Comparison of ENCODE assay signal across 12 mouse cellular contexts in genomic region chr15:99112843-99113395, GRCm38 (mm10). TPM values are rescaled to one million over a fixed set of nuclear protein-coding genes. Genes with fewer than 3 reads are reported as not detected.
A peak's percentile ranks its signal among the peaks of the same experiment; 100 is the strongest.
DNase-seq lines count a peak whose midpoint lies in the region; ATAC-seq and TF ChIP-seq lines count a peak whose summit lies in the region.
"Had no signal": no experiment of that assay in that cellular context is flagged by ENCODE, and none has a peak within 500 bp of the region (broad histone marks: within the 10 kb centered on the region; RNA-seq: fewer than 3 reads in every experiment).

No protein-coding gene starts in this region.

- H3K4me1 ChIP-seq in forebrain, embryonic 10.5 days, result peaks cover 9% of the 10 kb centered on the region; the same call in 1 of the 2 replicates
- no peaks in the 10 kb centered on the region for H3K4me1 ChIP-seq in forebrain, embryonic 16.5 days (replicated peaks; ENCODE audit: control insufficient read depth, insufficient read depth, low read length)
- peaks cover 14% of the 10 kb centered on the region for H3K4me1 ChIP-seq in kidney, embryonic 15.5 days
- H3K4me1 ChIP-seq in brown adipose tissue, adult 24 weeks (ENCODE audit: control insufficient read depth, insufficient read depth, insufficient read length, low read length), result no peaks in the 10 kb centered on the region
- peaks cover 0 to 8% of the 10 kb centered on the region in 2 experiments; a peak in 2 of 4 replicates for H3K4me1 ChIP-seq in liver, embryonic 14.5 days (replicated peaks; ENCODE audit: control insufficient read depth in 2 of 2, insufficient read depth in 2 of 2, low read length in 1 of 2)

- peak overlapping the region; percentile 34; the same call in 1 of the 2 replicates for H3K4me3 ChIP-seq in forebrain, embryonic 10.5 days
- no peak overlapping the region for H3K4me3 ChIP-seq in forebrain, embryonic 16.5 days (replicated peaks; ENCODE audit: low read length)
- peak overlapping the region; percentile 17; the same call in 1 of the 2 replicates for H3K4me3 ChIP-seq in kidney, embryonic 15.5 days (replicated peaks)
- peak overlapping the region; percentile 36; the same call in 1 of the 2 replicates for H3K4me3 ChIP-seq in brown adipose tissue, adult 24 weeks (ENCODE audit: insufficient read depth, low read depth, low read length)
- H3K4me3 ChIP-seq in liver, embryonic 14.5 days (ENCODE audit: insufficient read depth in 1 of 2, low read depth in 2 of 2, low read length in 2 of 2), result peak overlapping the region in 1 of 2 experiments; percentile 47; a peak in 2 of 4 replicates
- H3K4me3 ChIP-seq in layer of hippocampus, adult 2 months, result no peak overlapping the region

- no peak for DNase-seq in forebrain, embryonic 10.5 days (ENCODE audit: extremely low spot score, low spot score)
- DNase-seq in kidney, adult 8-10 months, result no peak
- DNase-seq in liver, embryonic 14.5 days (ENCODE audit: low read depth in 3 of 3, low spot score in 3 of 3), result no peak
- no peak for DNase-seq in layer of hippocampus, adult 2 months (ENCODE audit: low spot score in 2 of 2)
- no peak for DNase-seq in gastrocnemius, postnatal 25 days
- DNase-seq: right cerebral cortex, adult 18-20 months; thymus, adult 2 months had no signal

- no peaks in the 10 kb centered on the region for H3K36me3 ChIP-seq in forebrain, embryonic 10.5 days (replicated peaks)
- H3K36me3 ChIP-seq in forebrain, embryonic 16.5 days (ENCODE audit: control insufficient read depth, insufficient read depth), result no peaks in the 10 kb centered on the region
- no peaks in the 10 kb centered on the region for H3K36me3 ChIP-seq in kidney, embryonic 15.5 days
- no peaks in the 10 kb centered on the region for H3K36me3 ChIP-seq in liver, embryonic 14.5 days (replicated peaks; ENCODE audit: control insufficient read depth, insufficient read depth, low read depth)

- H3K9me3 ChIP-seq in forebrain, embryonic 10.5 days, result no peaks in the 10 kb centered on the region
- H3K9me3 ChIP-seq in forebrain, embryonic 16.5 days (ENCODE audit: control insufficient read depth, low read length), result no peaks in the 10 kb centered on the region
- H3K9me3 ChIP-seq in kidney, embryonic 15.5 days (replicated peaks), result no peaks in the 10 kb centered on the region
- H3K9me3 ChIP-seq in liver, embryonic 14.5 days (ENCODE audit: control insufficient read depth, low read length), result no peaks in the 10 kb centered on the region

- H3K27ac ChIP-seq in forebrain, embryonic 10.5 days, result no peak overlapping the region
- H3K27ac ChIP-seq in forebrain, embryonic 16.5 days (ENCODE audit: low read length), result no peak overlapping the region
- no peak overlapping the region for H3K27ac ChIP-seq in kidney, embryonic 15.5 days
- no peak overlapping the region for H3K27ac ChIP-seq in brown adipose tissue, adult 24 weeks (replicated peaks; ENCODE audit: low read depth, low read length)
- H3K27ac ChIP-seq in liver, embryonic 14.5 days, result no peak overlapping the region
- no peak overlapping the region for H3K27ac ChIP-seq in layer of hippocampus, adult 2 months

- no peak for ATAC-seq in forebrain, embryonic 16.5 days
- ATAC-seq in kidney, embryonic 15.5 days (replicated peaks; ENCODE audit: low FRiP score), result no peak
- no peak for ATAC-seq in liver, embryonic 14.5 days (ENCODE audit: insufficient read depth)

- 0 out of 2 replicates have a peak, but pooled peaks cover 6% of the 10 kb centered on the region for H3K27me3 ChIP-seq in forebrain, embryonic 10.5 days (ENCODE audit: poor library complexity, severe bottlenecking)
- no peaks in the 10 kb centered on the region for H3K27me3 ChIP-seq in forebrain, embryonic 16.5 days (replicated peaks; ENCODE audit: control insufficient read depth, insufficient read depth, low read length)
- no peaks in the 10 kb centered on the region for H3K27me3 ChIP-seq in kidney, embryonic 15.5 days
- H3K27me3 ChIP-seq in liver, embryonic 14.5 days (ENCODE audit: control insufficient read depth, insufficient read depth, low read length), result no peaks in the 10 kb centered on the region

- TF ChIP-seq EP300 in liver, embryonic 14.5 days (IDR thresholded peaks at IDR 0.05; ENCODE audit: low read depth), result no peak

- TF ChIP-seq CTCF in liver, embryonic 14.5 days (IDR thresholded peaks at IDR 0.05; ENCODE audit: low read depth), result no peak
- no peak for TF ChIP-seq CTCF in layer of hippocampus, adult 2 months (conservative IDR thresholded peaks at IDR 0.05)

- 73% methylated on average over 11 of the region's 11 CpGs for WGBS in forebrain, embryonic 10.5 days
- 70% methylated on average over 11 of the region's 11 CpGs for WGBS in forebrain, embryonic 16.5 days
- WGBS in kidney, embryonic 15.5 days, result 29% methylated on average over 11 of the region's 11 CpGs
- 63% methylated on average over 11 of the region's 11 CpGs for WGBS in liver, embryonic 14.5 days (ENCODE audit: insufficient replicate concordance)

- H3K9ac ChIP-seq in forebrain, embryonic 16.5 days (replicated peaks; ENCODE audit: low read depth, low read length), result no peak overlapping the region
- H3K9ac ChIP-seq in kidney, embryonic 15.5 days, result no peak overlapping the region
- H3K9ac ChIP-seq in liver, embryonic 14.5 days (replicated peaks), result no peak overlapping the region

- H3K4me2 ChIP-seq in forebrain, embryonic 16.5 days (ENCODE audit: low read length), result no peak overlapping the region
- peak overlapping the region; percentile 47 for H3K4me2 ChIP-seq in kidney, embryonic 15.5 days
- H3K4me2 ChIP-seq in liver, embryonic 14.5 days (ENCODE audit: low read depth), result peak overlapping the region; percentile 62

RNA-seq across cellular contexts. Expression of gene Spats2, which starts 12.8 kb away (rescaled TPM):
- polyA plus RNA-seq in forebrain, embryonic 10.5 days (2016; fragmentation: Nextera tagmentation; extraction: Ambion mirVana), result 53.5 and 56.5 TPM in 2 replicates
- 39.5 and 44.6 TPM in 2 replicates for polyA plus RNA-seq in forebrain, embryonic 16.5 days (2015; fragmentation: Nextera tagmentation; extraction: Ambion mirVana)
- polyA plus RNA-seq in kidney, embryonic 15.5 days (2015; fragmentation: Nextera tagmentation; extraction: Ambion mirVana), result 47.1 and 50.5 TPM in 2 replicates
- 8.5 and 10.9 TPM in 2 replicates for polyA plus RNA-seq in brown adipose tissue, adult 24 weeks (2012; ENCODE audit: insufficient read depth, insufficient read length, missing spikeins)
- polyA plus RNA-seq in liver, embryonic 14.5 days (2012; rRNA removed), result 6.5 and 7.7 TPM in 2 replicates
- polyA plus RNA-seq in liver, embryonic 14.5 days (2014; fragmentation: Nextera tagmentation; extraction: Ambion mirVana), result 6.7 and 8.4 TPM in 2 replicates
- 10 to 100 TPM; 29.2 to 30.9 TPM for total RNA-seq in layer of hippocampus, adult 2 months (2021)
- 1 to 10 TPM; 4.5 to 4.6 TPM for total RNA-seq in gastrocnemius, postnatal 25 days (2021)

RNA-seq across cellular contexts. Expression of gene Dnajc22, which starts 19.9 kb away (rescaled TPM):
- 1.0 and 1.2 TPM in 2 replicates for polyA plus RNA-seq in forebrain, embryonic 10.5 days (2016; fragmentation: Nextera tagmentation; extraction: Ambion mirVana)
- polyA plus RNA-seq in forebrain, embryonic 16.5 days (2015; fragmentation: Nextera tagmentation; extraction: Ambion mirVana), result 0.27 and 0.51 TPM in 2 replicates
- 8.6 and 8.8 TPM in 2 replicates for polyA plus RNA-seq in kidney, embryonic 15.5 days (2015; fragmentation: Nextera tagmentation; extraction: Ambion mirVana)
- 6.8 and 9.6 TPM in 2 replicates for polyA plus RNA-seq in brown adipose tissue, adult 24 weeks (2012; ENCODE audit: insufficient read depth, insufficient read length, missing spikeins)
- 11.4 and 12.1 TPM in 2 replicates for polyA plus RNA-seq in liver, embryonic 14.5 days (2012; rRNA removed)
- polyA plus RNA-seq in liver, embryonic 14.5 days (2014; fragmentation: Nextera tagmentation; extraction: Ambion mirVana), result 10.9 and 11.6 TPM in 2 replicates
- under 1 TPM in 1 of 2 experiments, not detected in 1; 0.31 TPM for total RNA-seq in layer of hippocampus, adult 2 months (2021)
- total RNA-seq in gastrocnemius, postnatal 25 days (2021), result under 1 TPM in 1 of 2 experiments, not detected in 1; 0.16 TPM
- total RNA-seq: left cerebral cortex, postnatal 14 days had no signal

RNA-seq across cellular contexts. Expression of gene C1ql4, which starts 25.3 kb away (rescaled TPM):
- 0.12 TPM in 1 of 2 replicates, not detected in the other for polyA plus RNA-seq in forebrain, embryonic 10.5 days (2016; fragmentation: Nextera tagmentation; extraction: Ambion mirVana)
- 0.71 TPM in 1 of 2 replicates, not detected in the other for polyA plus RNA-seq in forebrain, embryonic 16.5 days (2015; fragmentation: Nextera tagmentation; extraction: Ambion mirVana)
- polyA plus RNA-seq in kidney, embryonic 15.5 days (2015; fragmentation: Nextera tagmentation; extraction: Ambion mirVana), result 0.72 and 1.1 TPM in 2 replicates
- polyA plus RNA-seq in brown adipose tissue, adult 24 weeks (2012; ENCODE audit: insufficient read depth, insufficient read length, missing spikeins), result not detected in 2 replicates
- polyA plus RNA-seq in liver, embryonic 14.5 days (2012; rRNA removed), result not detected in 2 replicates
- not detected in 2 replicates for polyA plus RNA-seq in liver, embryonic 14.5 days (2014; fragmentation: Nextera tagmentation; extraction: Ambion mirVana)
- not detected for total RNA-seq in layer of hippocampus, adult 2 months (2021)
- total RNA-seq in gastrocnemius, postnatal 25 days (2021), result not detected
- total RNA-seq: gastrocnemius, adult 8-10 months; left cerebral cortex, postnatal 14 days had no signal

RNA-seq across cellular contexts. Expression of gene Troap, which starts 38.5 kb away (rescaled TPM):
- 51.1 and 53.1 TPM in 2 replicates for polyA plus RNA-seq in forebrain, embryonic 10.5 days (2016; fragmentation: Nextera tagmentation; extraction: Ambion mirVana)
- polyA plus RNA-seq in forebrain, embryonic 16.5 days (2015; fragmentation: Nextera tagmentation; extraction: Ambion mirVana), result 15.9 and 17.3 TPM in 2 replicates
- polyA plus RNA-seq in kidney, embryonic 15.5 days (2015; fragmentation: Nextera tagmentation; extraction: Ambion mirVana), result 33.8 and 39.4 TPM in 2 replicates
- polyA plus RNA-seq in brown adipose tissue, adult 24 weeks (2012; ENCODE audit: insufficient read depth, insufficient read length, missing spikeins), result not detected in 2 replicates
- 14.3 and 15.7 TPM in 2 replicates for polyA plus RNA-seq in liver, embryonic 14.5 days (2012; rRNA removed)
- polyA plus RNA-seq in liver, embryonic 14.5 days (2014; fragmentation: Nextera tagmentation; extraction: Ambion mirVana), result 11.1 and 12.1 TPM in 2 replicates
- total RNA-seq in layer of hippocampus, adult 2 months (2021), result under 1 TPM; 0.36 to 0.64 TPM
- total RNA-seq in gastrocnemius, postnatal 25 days (2021), result under 1 TPM in 1 of 2 experiments, not detected in 1; 0.49 TPM
- total RNA-seq: gastrocnemius, adult 8-10 months had no signal

RNA-seq across cellular contexts. Expression of gene Prph, which starts 57.9 kb away (rescaled TPM):
- 0.20 and 0.33 TPM in 2 replicates for polyA plus RNA-seq in forebrain, embryonic 10.5 days (2016; fragmentation: Nextera tagmentation; extraction: Ambion mirVana)
- polyA plus RNA-seq in forebrain, embryonic 16.5 days (2015; fragmentation: Nextera tagmentation; extraction: Ambion mirVana), result 1.3 and 2.2 TPM in 2 replicates
- polyA plus RNA-seq in kidney, embryonic 15.5 days (2015; fragmentation: Nextera tagmentation; extraction: Ambion mirVana), result 5.9 and 12.6 TPM in 2 replicates
- polyA plus RNA-seq in brown adipose tissue, adult 24 weeks (2012; ENCODE audit: insufficient read depth, insufficient read length, missing spikeins), result not detected in 2 replicates
- polyA plus RNA-seq in liver, embryonic 14.5 days (2012; rRNA removed), result 1.1 and 1.2 TPM in 2 replicates
- polyA plus RNA-seq in liver, embryonic 14.5 days (2014; fragmentation: Nextera tagmentation; extraction: Ambion mirVana), result 0.32 and 0.53 TPM in 2 replicates
- total RNA-seq in layer of hippocampus, adult 2 months (2021), result under 1 TPM; 0.67 to 0.83 TPM
- total RNA-seq in gastrocnemius, postnatal 25 days (2021), result 1 to 10 TPM in 1 of 2 experiments, under 1 TPM in 1; 0.75 to 1.4 TPM

Comparison
In these comparisons a context has a peak if more than half of its experiments do, and no peak if none do; other contexts are left out.
1. H3K4me3 ChIP-seq: peak in forebrain, embryonic 10.5 days (single experiment), kidney, embryonic 15.5 days (single experiment) and brown adipose tissue, adult 24 weeks (single experiment); none in forebrain, embryonic 16.5 days (single experiment) and layer of hippocampus, adult 2 months (single experiment).